Mouse (Mus musculus): ENCODE results near the gene Gnb1. TPM values are rescaled to one million over a fixed set of nuclear protein-coding genes. Genes with fewer than 3 reads are reported as not detected.

Gene Gnb1
- polyA plus RNA-seq, 1 experiment: 512 TPM

- Histone ChIP-seq H3K4me1 (ENCODE audit: control insufficient read depth, insufficient read depth, low read length) (peaks cover 7% of the 10 kb centered on the region), H3K27ac (ENCODE audit: insufficient read depth, low read length) (no peak overlapping the region), H3K4me3 (replicated peaks; ENCODE audit: insufficient read depth, low read depth, low read length) (no peak overlapping the region), H3K27me3 (ENCODE audit: control insufficient read depth, insufficient read depth, low read length) (no peaks in the 10 kb centered on the region)
- no peak for DNase-seq
- no peak for TF ChIP-seq POLR2A (IDR thresholded peaks at IDR 0.05; ENCODE audit: borderline replicate concordance, insufficient read depth, low read length)
- TF ChIP-seq CTCF (IDR thresholded peaks at IDR 0.05; ENCODE audit: borderline replicate concordance, insufficient read depth, low read depth, low read length): no peak
- WGBS: 87% methylated on average over 5 of the region's 5 CpGs
Observed at GRCm38 (mm10) chr4:155466080-155466479, 25.1 kb upstream of the Gnb1 start.

DNA sequence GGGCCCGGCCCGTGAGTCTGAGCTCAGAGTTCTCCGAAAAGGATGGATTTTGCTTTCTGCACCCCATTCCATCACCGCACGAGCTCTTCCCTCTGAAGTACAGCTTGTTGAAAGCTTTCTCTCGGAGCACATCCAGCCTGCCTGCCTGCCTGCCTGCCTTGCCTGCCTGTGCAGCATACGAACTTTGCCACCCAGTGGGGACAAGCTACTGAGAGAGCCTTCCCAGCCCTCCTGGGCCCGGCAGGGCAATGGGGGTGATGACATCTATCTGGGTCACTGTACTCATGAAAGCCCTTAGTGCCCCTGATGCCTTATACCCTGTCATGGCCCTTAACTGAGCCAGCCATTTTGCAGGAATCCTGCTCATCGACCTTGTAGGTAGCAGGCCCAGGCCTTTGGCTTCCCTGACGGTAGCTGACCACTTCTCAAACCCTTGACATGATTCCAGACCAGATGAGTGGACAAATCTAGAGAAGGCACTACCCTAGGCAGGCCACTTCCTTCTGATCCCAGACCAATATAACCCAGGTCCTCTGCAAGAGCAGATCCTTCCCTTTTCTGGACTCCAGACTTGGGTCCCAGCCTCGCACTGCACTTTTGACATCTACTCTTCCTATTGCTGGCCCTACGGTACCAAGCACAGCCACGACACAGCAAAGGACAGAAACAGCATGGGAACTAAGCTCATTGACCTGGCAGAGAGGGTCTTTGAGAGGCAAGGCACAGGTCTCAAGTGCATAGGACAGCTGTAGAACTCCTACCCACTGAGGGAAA, 23.7 kb upstream of the Gnb1 start:
- H3K27ac ChIP-seq (ENCODE audit: insufficient read depth, low read length): no peak overlapping the region
- no peak for DNase-seq
- H3K27me3 ChIP-seq (ENCODE audit: control insufficient read depth, insufficient read depth, low read length): no peaks in the 10 kb centered on the region
- 90% methylated on average over 13 of the region's 13 CpGs for WGBS
- no peak overlapping the region for H3K4me3 ChIP-seq (replicated peaks; ENCODE audit: insufficient read depth, low read depth, low read length)
- no peak for TF ChIP-seq POLR2A (IDR thresholded peaks at IDR 0.05; ENCODE audit: borderline replicate concordance, insufficient read depth, low read length)
- no peak for TF ChIP-seq CTCF (IDR thresholded peaks at IDR 0.05; ENCODE audit: borderline replicate concordance, insufficient read depth, low read depth, low read length)
- peaks cover 14% of the 10 kb centered on the region for H3K4me1 ChIP-seq (ENCODE audit: control insufficient read depth, insufficient read depth, low read length)

- no peak for DNase-seq
- peak within 1 kb of the TSS; percentile 5 for H3K4me3 ChIP-seq (replicated peaks; ENCODE audit: insufficient read depth, low read depth, low read length)
- no peak within 1 kb of the TSS for H3K27ac ChIP-seq (ENCODE audit: insufficient read depth, low read length)
- peaks cover 26% of the 10 kb centered on the region for H3K4me1 ChIP-seq (ENCODE audit: control insufficient read depth, insufficient read depth, low read length)
- TF ChIP-seq POLR2A (IDR thresholded peaks at IDR 0.05; ENCODE audit: borderline replicate concordance, insufficient read depth, low read length) (no peak), CTCF (IDR thresholded peaks at IDR 0.05; ENCODE audit: borderline replicate concordance, insufficient read depth, low read depth, low read length) (no peak)
- no peaks in the 10 kb centered on the region for H3K27me3 ChIP-seq (ENCODE audit: control insufficient read depth, insufficient read depth, low read length)
- WGBS: 34% methylated on average over 21 of the region's 21 CpGs
Observed at GRCm38 (mm10) chr4:155468952-155469351, 22.2 kb upstream of the Gnb1 start, which contains the start of gene Tmem52. Tmem52 (plus strand) TSS chr4:155469114.

DNA sequence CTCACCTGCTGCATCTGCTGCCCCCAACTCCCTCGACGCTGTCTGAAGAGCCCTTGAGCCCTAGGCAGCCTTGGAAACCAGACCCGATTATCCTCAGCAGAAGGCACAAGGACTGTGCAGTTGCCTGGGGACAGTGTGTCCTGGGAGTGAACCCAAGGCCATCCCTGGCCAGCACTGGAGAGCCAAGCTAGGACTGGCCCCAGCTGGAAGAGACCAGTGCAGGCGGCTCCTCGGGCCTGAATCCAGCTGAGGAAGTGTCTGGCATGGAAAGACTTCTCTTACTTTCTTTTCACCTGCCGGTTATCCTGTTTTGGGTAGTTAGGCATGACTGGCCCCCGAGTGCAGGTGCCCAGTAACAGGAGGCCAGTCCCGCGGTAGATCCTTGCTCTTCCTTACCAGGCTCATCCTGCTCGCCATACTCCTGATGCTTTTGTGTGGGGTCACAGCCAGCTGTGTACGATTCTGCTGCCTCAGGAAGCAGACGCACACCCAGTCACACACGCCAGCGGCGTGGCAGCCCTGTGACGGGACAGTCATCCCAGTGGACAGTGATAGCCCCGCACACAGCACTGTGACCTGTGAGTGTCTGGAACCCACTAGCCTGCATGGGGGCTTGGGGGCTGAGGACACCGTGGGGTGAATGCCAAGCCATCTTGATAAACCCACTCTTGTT, 21.4 kb upstream of the Gnb1 start:
- no peak for TF ChIP-seq CTCF (IDR thresholded peaks at IDR 0.05; ENCODE audit: borderline replicate concordance, insufficient read depth, low read depth, low read length)
- no peak for TF ChIP-seq POLR2A (IDR thresholded peaks at IDR 0.05; ENCODE audit: borderline replicate concordance, insufficient read depth, low read length)
- 76% methylated on average over 18 of the region's 18 CpGs for WGBS
- H3K27ac ChIP-seq (ENCODE audit: insufficient read depth, low read length): no peak overlapping the region
- no peak overlapping the region for H3K4me3 ChIP-seq (replicated peaks; ENCODE audit: insufficient read depth, low read depth, low read length)
- peaks cover 26% of the 10 kb centered on the region for H3K4me1 ChIP-seq (ENCODE audit: control insufficient read depth, insufficient read depth, low read length)
- no peaks in the 10 kb centered on the region for H3K27me3 ChIP-seq (ENCODE audit: control insufficient read depth, insufficient read depth, low read length)
- DNase-seq: peak in 1 of 2 experiments; percentile 48

- no peak overlapping the region for H3K4me3 ChIP-seq (replicated peaks; ENCODE audit: insufficient read depth, low read depth, low read length)
- DNase-seq: no peak
- no peaks in the 10 kb centered on the region for H3K27me3 ChIP-seq (ENCODE audit: control insufficient read depth, insufficient read depth, low read length)
- H3K4me1 ChIP-seq (ENCODE audit: control insufficient read depth, insufficient read depth, low read length): peaks cover 26% of the 10 kb centered on the region
- H3K27ac ChIP-seq (ENCODE audit: insufficient read depth, low read length): no peak overlapping the region
- TF ChIP-seq POLR2A (IDR thresholded peaks at IDR 0.05; ENCODE audit: borderline replicate concordance, insufficient read depth, low read length) (no peak), CTCF (IDR thresholded peaks at IDR 0.05; ENCODE audit: borderline replicate concordance, insufficient read depth, low read depth, low read length) (no peak)
- 89% methylated on average over 16 of the region's 16 CpGs for WGBS
Observed at GRCm38 (mm10) chr4:155470263-155470953, 20.8 kb upstream of the Gnb1 start.

DNA sequence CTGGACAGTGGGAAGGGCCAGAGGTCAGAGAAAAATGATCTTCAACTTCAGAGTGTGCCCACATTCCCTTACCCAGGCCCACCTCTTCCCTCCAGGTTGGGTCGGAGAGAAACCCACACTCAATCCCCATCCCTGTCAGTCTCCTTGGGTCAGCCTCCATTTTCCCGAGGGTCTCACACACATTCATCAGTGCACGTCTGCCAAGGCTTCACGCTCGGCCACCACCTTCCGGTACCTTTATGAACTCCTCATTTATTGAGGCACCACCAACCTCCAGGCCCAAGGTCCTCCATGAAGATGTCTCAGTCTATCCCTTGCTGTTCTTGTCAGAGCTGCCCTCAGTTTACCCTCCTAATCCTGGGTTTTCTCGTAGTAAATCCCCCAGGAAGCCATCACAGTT, 20.2 kb upstream of the Gnb1 start:
- no peak for TF ChIP-seq CTCF (IDR thresholded peaks at IDR 0.05; ENCODE audit: borderline replicate concordance, insufficient read depth, low read depth, low read length)
- TF ChIP-seq POLR2A (IDR thresholded peaks at IDR 0.05; ENCODE audit: borderline replicate concordance, insufficient read depth, low read length): no peak
- no peak for DNase-seq
- WGBS: 90% methylated on average over 7 of the region's 7 CpGs
- Histone ChIP-seq H3K4me3 (replicated peaks; ENCODE audit: insufficient read depth, low read depth, low read length) (no peak overlapping the region), H3K27ac (ENCODE audit: insufficient read depth, low read length) (no peak overlapping the region), H3K4me1 (ENCODE audit: control insufficient read depth, insufficient read depth, low read length) (peaks cover 26% of the 10 kb centered on the region), H3K27me3 (ENCODE audit: control insufficient read depth, insufficient read depth, low read length) (no peaks in the 10 kb centered on the region)

- 96% methylated on average over 7 of the region's 7 CpGs for WGBS
- no peak overlapping the region for H3K4me3 ChIP-seq (replicated peaks; ENCODE audit: insufficient read depth, low read depth, low read length)
Observed at GRCm38 (mm10) chr4:155471406-155471805, 19.8 kb upstream of the Gnb1 start.

More at GRCm38 (mm10) chr4:155471406-155471805, 19.8 kb upstream of the Gnb1 start:
- Histone ChIP-seq H3K27me3 (ENCODE audit: control insufficient read depth, insufficient read depth, low read length) (no peaks in the 10 kb centered on the region), H3K4me1 (ENCODE audit: control insufficient read depth, insufficient read depth, low read length) (peaks cover 26% of the 10 kb centered on the region), H3K27ac (ENCODE audit: insufficient read depth, low read length) (no peak overlapping the region)
- TF ChIP-seq CTCF (IDR thresholded peaks at IDR 0.05; ENCODE audit: borderline replicate concordance, insufficient read depth, low read depth, low read length) (no peak), POLR2A (IDR thresholded peaks at IDR 0.05; ENCODE audit: borderline replicate concordance, insufficient read depth, low read length) (no peak)
- no peak for DNase-seq

Measured in cerebellum, adult 2 months (tissue).